ENCODE assay signal across 8 mouse cellular contexts in genomic region chr4:47010400-47011231, GRCm38 (mm10). TPM values are rescaled to one million over a fixed set of nuclear protein-coding genes. Genes with fewer than 3 reads are reported as not detected.
DNase-seq lines count a peak whose midpoint lies in the region; ATAC-seq lines count a peak whose summit lies in the region.

No protein-coding gene starts in this region.

- H3K27ac ChIP-seq in limb, embryonic 12.5 days = no peak overlapping the region
- H3K27ac ChIP-seq in limb, embryonic 10.5 days = no peak overlapping the region
- H3K27ac ChIP-seq in embryonic facial prominence, embryonic 13.5 days = no peak overlapping the region
- H3K27ac ChIP-seq in intestine, embryonic 16.5 days (ENCODE audit: low read length) = no peak overlapping the region
- H3K27ac ChIP-seq in liver, embryonic 11.5 days (ENCODE audit: low read depth, low read length) = no peak overlapping the region

- peaks cover 20% of the 10 kb centered on the region for H3K27me3 ChIP-seq in limb, embryonic 12.5 days
- H3K27me3 ChIP-seq in limb, embryonic 10.5 days (ENCODE audit: low read depth, poor library complexity, severe bottlenecking) = peaks cover 11% of the 10 kb centered on the region; the same call in 1 of the 2 replicates
- H3K27me3 ChIP-seq in embryonic facial prominence, embryonic 13.5 days = peaks cover 13% of the 10 kb centered on the region
- no peaks in the 10 kb centered on the region; the same call in 1 of the 2 replicates for H3K27me3 ChIP-seq in intestine, embryonic 16.5 days (replicated peaks; ENCODE audit: control insufficient read depth, insufficient read depth, low read length)
- no peaks in the 10 kb centered on the region for H3K27me3 ChIP-seq in liver, embryonic 11.5 days (replicated peaks; ENCODE audit: control insufficient read depth, insufficient read depth, low read length)

- peak overlapping the region; percentile 36 for H3K4me2 ChIP-seq in limb, embryonic 12.5 days
- peak overlapping the region; percentile 41 for H3K4me2 ChIP-seq in embryonic facial prominence, embryonic 13.5 days
- H3K4me2 ChIP-seq in intestine, embryonic 16.5 days (ENCODE audit: low read depth, low read length) = no peak overlapping the region
- peak overlapping the region; percentile 23 for H3K4me2 ChIP-seq in liver, embryonic 11.5 days

- WGBS in limb, embryonic 12.5 days = 47% methylated on average over 12 of the region's 12 CpGs
- WGBS in limb, embryonic 10.5 days = 60% methylated on average over 12 of the region's 12 CpGs
- WGBS in embryonic facial prominence, embryonic 13.5 days = 41% methylated on average over 12 of the region's 12 CpGs
- WGBS in intestine, embryonic 16.5 days = 37% methylated on average over 12 of the region's 12 CpGs
- whole genome bisulfite sequencing in liver, embryonic 11.5 days = 36% methylated on average over 12 of the region's 12 CpGs

- no peaks in the 10 kb centered on the region for H3K9me3 ChIP-seq in limb, embryonic 12.5 days
- no peaks in the 10 kb centered on the region for H3K9me3 ChIP-seq in limb, embryonic 10.5 days (replicated peaks)
- no peaks in the 10 kb centered on the region for H3K9me3 ChIP-seq in embryonic facial prominence, embryonic 13.5 days
- H3K9me3 ChIP-seq in intestine, embryonic 16.5 days (ENCODE audit: control insufficient read depth, low read length) = no peaks in the 10 kb centered on the region
- H3K9me3 ChIP-seq in liver, embryonic 11.5 days (ENCODE audit: control insufficient read depth, low read length) = no peaks in the 10 kb centered on the region

- no peaks in the 10 kb centered on the region; the same call in 1 of the 2 replicates for H3K36me3 ChIP-seq in limb, embryonic 12.5 days
- no peaks in the 10 kb centered on the region for H3K36me3 ChIP-seq in limb, embryonic 10.5 days
- H3K36me3 ChIP-seq in embryonic facial prominence, embryonic 13.5 days = peaks cover 4% of the 10 kb centered on the region; the same call in 1 of the 2 replicates
- H3K36me3 ChIP-seq in intestine, embryonic 16.5 days (ENCODE audit: control insufficient read depth, insufficient read depth, low read length) = no peaks in the 10 kb centered on the region
- no peaks in the 10 kb centered on the region; the same call in 1 of the 2 replicates for H3K36me3 ChIP-seq in liver, embryonic 11.5 days (ENCODE audit: control insufficient read depth, insufficient read depth, low read length)

- H3K9ac ChIP-seq in limb, embryonic 12.5 days (replicated peaks) = 0 out of 2 replicates have a peak overlapping the region, but pooled peaks have one; percentile 8
- H3K9ac ChIP-seq in embryonic facial prominence, embryonic 13.5 days = no peak overlapping the region
- H3K9ac ChIP-seq in intestine, embryonic 16.5 days (ENCODE audit: low read depth, low read length) = no peak overlapping the region
- no peak overlapping the region for H3K9ac ChIP-seq in liver, embryonic 11.5 days (ENCODE audit: low read depth, low read length)

- no peak overlapping the region for H3K4me3 ChIP-seq in limb, embryonic 12.5 days (replicated peaks)
- H3K4me3 ChIP-seq in limb, embryonic 10.5 days = no peak overlapping the region
- no peak overlapping the region for H3K4me3 ChIP-seq in embryonic facial prominence, embryonic 13.5 days
- no peak overlapping the region; the same call in 1 of the 2 replicates for H3K4me3 ChIP-seq in intestine, embryonic 16.5 days (ENCODE audit: low read length)
- no peak overlapping the region for H3K4me3 ChIP-seq in liver, embryonic 11.5 days (ENCODE audit: low read depth, low read length)

- H3K4me1 ChIP-seq in limb, embryonic 12.5 days (replicated peaks) = peaks cover 15% of the 10 kb centered on the region
- H3K4me1 ChIP-seq in limb, embryonic 10.5 days = peaks cover 20% of the 10 kb centered on the region
- peaks cover 18% of the 10 kb centered on the region for H3K4me1 ChIP-seq in embryonic facial prominence, embryonic 13.5 days
- H3K4me1 ChIP-seq in intestine, embryonic 16.5 days (ENCODE audit: control insufficient read depth, insufficient read depth, low read length) = peaks cover 4% of the 10 kb centered on the region; the same call in 1 of the 2 replicates
- no peaks in the 10 kb centered on the region; the same call in none of the 2 replicates for H3K4me1 ChIP-seq in liver, embryonic 11.5 days (replicated peaks; ENCODE audit: control insufficient read depth, insufficient read depth, low read length)

- ATAC-seq in limb, embryonic 12.5 days (ENCODE audit: insufficient number of reproducible peaks, insufficient read depth, low FRiP score, low TSS enrichment, low read depth) = no peak
- ATAC-seq in embryonic facial prominence, embryonic 13.5 days (ENCODE audit: insufficient number of reproducible peaks, insufficient read depth, low FRiP score, low TSS enrichment, low read depth) = no peak
- 0 out of 2 replicates have a peak, but pooled peaks have one; percentile 16 for ATAC-seq in intestine, embryonic 16.5 days
- ATAC-seq in liver, embryonic 11.5 days (replicated peaks; ENCODE audit: low FRiP score) = no peak

- DNase-seq in limb, embryonic 10.5 days (ENCODE audit: low spot score) = no peak
- DNase-seq in liver, embryonic 11.5 days (ENCODE audit: low spot score) = no peak
- peak; percentile 81 to 90 for DNase-seq in right cerebral cortex, postnatal 10 days (ENCODE audit: low spot score in 2 of 2)
- DNase-seq in ovary, adult 18-20 months (ENCODE audit: low spot score) = no peak
- DNase-seq in adrenal gland, adult 2 months = no peak

RNA-seq across cellular contexts. Expression of gene Gabbr2, which starts 18.9 kb away (rescaled TPM):
- polyA plus RNA-seq in limb, embryonic 12.5 days (2016; fragmentation: Nextera tagmentation; extraction: Ambion mirVana) = 0.08 TPM in 2 replicates
- polyA plus RNA-seq in limb, embryonic 10.5 days (2016; fragmentation: Nextera tagmentation; extraction: Ambion mirVana) = 0.04 and 0.10 TPM in 2 replicates
- polyA plus RNA-seq in embryonic facial prominence, embryonic 13.5 days (2015; fragmentation: Nextera tagmentation; extraction: Ambion mirVana) = 0.20 and 0.30 TPM in 2 replicates
- 0.07 and 0.17 TPM in 2 replicates for polyA plus RNA-seq in intestine, embryonic 16.5 days (2015; fragmentation: Nextera tagmentation; extraction: Ambion mirVana)
- polyA plus RNA-seq in liver, embryonic 11.5 days (2014; fragmentation: Nextera tagmentation; extraction: Ambion mirVana) = 0.09 and 0.19 TPM in 2 replicates
- total RNA-seq in adrenal gland, adult 2 months (2021) = under 1 TPM; 0.17 to 0.24 TPM
- polyA plus RNA-seq in adrenal gland, adult 2 months (2012; rRNA removed) = 0.07 and 0.22 TPM in 2 replicates

RNA-seq across cellular contexts. Expression of gene Anks6, which starts 46.6 kb away (rescaled TPM):
- 6.6 and 8.9 TPM in 2 replicates for polyA plus RNA-seq in limb, embryonic 12.5 days (2016; fragmentation: Nextera tagmentation; extraction: Ambion mirVana)
- polyA plus RNA-seq in limb, embryonic 10.5 days (2016; fragmentation: Nextera tagmentation; extraction: Ambion mirVana) = 3.2 and 4.4 TPM in 2 replicates
- 5.3 and 6.0 TPM in 2 replicates for polyA plus RNA-seq in embryonic facial prominence, embryonic 13.5 days (2015; fragmentation: Nextera tagmentation; extraction: Ambion mirVana)
- polyA plus RNA-seq in intestine, embryonic 16.5 days (2015; fragmentation: Nextera tagmentation; extraction: Ambion mirVana) = 1.1 and 1.4 TPM in 2 replicates
- 0.80 and 0.87 TPM in 2 replicates for polyA plus RNA-seq in liver, embryonic 11.5 days (2014; fragmentation: Nextera tagmentation; extraction: Ambion mirVana)
- 1 to 10 TPM; 3.6 to 6.9 TPM for total RNA-seq in adrenal gland, adult 2 months (2021)
- 5.4 and 6.4 TPM in 2 replicates for polyA plus RNA-seq in adrenal gland, adult 2 months (2012; rRNA removed)

Comparison
In these comparisons a context has a peak if more than half of its experiments do, and no peak if none do; other contexts are left out.
1. DNase-seq: peak in right cerebral cortex, postnatal 10 days (2 of 2); none in limb, embryonic 10.5 days (single experiment), liver, embryonic 11.5 days (single experiment), ovary, adult 18-20 months (single experiment) and adrenal gland, adult 2 months (single experiment).